Mouse (Mus musculus) kidney, adult 8-10 months (tissue): Measurements from ENCODE around the gene Prg2.

Source experiments
- DNase-seq, 2 experiments: peaks; one replicate each; pipeline ENCODE4 v3.0.0; 2022

Gene Prg2

DNA sequence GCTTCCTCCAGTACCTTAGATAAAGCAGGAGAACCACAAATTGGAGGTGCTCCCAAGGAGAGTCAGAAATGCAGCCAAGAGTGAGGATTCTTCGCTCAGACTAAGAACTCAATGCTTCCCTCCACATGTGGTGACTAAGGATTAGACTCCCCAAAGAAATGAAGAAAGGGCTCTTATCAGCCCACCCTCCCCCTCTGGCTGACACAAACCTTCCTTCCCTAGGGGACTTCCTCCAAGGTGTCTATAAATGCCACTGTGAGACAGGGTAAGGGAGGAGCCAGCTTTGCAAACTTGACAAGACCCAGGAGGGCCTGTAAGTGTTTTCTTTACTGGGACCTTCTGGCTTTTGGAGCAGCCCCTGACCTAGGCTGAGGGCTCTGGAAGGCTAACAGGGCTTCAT lies at the start of gene Prg2:
Prg2 (plus strand) TSS at position 274 of the 400 bp plus-strand sequence.
- DNase-seq: no peak

DNA sequence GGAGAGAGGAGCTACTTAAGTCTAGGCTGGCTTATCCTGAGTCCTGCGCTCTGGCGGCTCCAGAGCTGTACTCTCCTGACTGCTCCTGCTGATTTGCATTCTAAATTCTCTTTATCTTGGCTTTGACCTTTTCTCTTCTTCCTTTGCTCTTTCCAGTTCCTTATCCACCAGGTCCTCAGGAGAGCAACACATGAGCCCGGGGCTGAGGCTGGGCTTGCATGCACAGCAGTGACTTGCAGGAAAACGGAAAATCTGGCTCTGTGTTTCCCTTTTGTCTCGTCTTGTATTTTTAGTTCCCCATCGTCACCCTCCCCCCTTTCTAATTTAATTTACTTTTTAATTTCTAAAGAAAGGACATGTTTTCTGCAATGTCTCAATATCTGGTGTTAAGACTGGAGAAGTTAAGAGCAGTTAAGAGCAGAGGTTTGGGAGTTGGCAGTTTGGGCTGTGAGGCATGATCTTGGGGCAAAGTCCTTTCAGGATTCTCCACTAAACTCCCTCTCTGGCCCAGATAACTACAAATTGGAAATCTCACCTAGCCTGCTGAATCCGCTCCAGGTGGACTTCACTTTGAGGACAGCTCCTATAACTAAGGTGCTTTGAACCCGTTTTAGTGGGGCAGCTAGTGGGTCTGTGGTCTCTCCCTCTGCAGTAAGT lies 46.1 kb upstream of the Prg2 start:
- DNase-seq: peak; percentile 34 to 45

DNA sequence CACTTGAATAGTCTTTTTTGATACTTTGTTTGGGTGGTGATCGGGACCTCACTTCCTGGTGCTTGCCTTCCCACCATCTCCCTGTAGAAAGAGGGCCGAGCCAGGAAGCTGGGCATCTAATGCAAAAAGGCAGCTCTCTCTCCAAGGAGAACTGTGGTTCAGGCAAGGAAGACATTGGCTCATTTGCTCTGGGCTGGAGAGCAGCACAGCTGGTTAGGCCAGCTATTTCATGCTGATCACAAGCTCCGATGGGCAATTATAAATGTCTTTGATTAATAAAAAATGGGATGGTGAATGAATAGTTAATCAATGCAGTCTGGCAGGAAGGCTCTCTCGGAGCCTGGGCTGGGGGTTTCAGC lies 45.6 kb upstream of the Prg2 start:
- DNase-seq: no peak

DNA sequence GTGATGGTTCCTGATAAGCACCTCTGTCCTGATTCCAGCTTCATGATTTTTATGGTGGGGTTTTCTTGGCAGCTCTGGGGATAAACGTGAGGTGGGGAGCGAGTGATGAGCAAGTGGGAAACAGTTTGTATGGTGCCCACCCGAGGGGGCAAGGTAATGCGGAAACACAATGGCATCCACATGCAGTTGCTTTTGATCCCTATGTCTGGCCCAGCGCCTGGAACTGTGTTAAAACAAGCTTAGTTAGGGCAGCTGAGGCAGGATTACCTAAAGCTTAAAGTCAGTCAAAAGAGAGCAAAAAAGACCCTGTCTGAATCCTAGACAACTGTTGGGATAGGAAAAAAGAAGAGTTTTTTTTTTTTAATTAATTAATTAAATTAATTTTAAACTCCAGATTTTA lies 45.2 kb upstream of the Prg2 start:
- DNase-seq: no peak

DNA sequence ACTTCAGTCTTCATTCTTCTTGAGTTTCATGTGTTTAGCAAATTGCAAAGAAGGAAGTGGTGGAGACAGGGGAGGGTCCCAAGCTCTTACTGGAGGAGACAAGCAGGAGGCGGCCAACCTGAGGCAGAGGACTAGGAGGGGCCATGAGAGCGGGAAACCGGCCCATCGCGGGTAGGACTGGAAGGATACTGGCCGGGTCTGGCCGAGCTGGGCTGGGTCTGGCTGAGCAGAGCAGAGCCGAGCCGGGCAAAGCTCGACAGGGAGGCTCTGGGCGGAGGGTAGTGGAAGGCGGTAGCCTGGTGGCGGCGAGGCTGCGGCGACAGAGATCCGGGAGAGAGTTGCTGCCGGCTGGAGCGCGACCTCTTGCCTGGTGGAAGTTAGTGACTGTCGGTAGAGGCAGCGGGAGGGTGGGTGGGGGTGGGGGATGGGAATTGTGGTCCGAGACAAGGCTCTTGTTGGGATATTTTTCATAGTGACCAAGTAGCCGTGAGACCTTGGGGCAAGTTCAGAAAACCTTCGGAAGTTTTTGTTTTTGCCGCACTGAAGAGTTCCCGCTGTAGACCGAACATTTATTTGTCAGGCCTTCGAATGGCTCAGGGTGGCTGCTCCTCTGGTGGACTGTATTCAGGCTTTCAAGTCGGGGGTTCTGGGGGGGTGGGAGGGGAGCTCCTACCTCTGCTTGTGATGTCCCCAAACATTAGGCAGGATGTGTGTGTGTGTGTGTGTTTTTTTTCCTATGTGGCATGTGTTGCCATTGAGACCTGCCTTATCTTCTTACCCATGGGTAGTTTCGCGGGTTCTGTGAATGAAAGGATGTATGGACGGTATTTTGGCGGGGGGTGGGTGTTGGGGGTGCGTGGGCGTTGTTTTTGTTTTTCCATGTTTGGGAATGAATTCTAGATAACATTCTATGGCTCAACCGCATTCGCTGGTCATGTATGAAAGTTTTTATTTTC lies 43.5 kb upstream of the Prg2 start, which contains the start of gene Slc43a3:
Slc43a3 (plus strand) TSS at position 106 of the 956 bp plus-strand sequence.
- DNase-seq: peak; percentile 78

DNA sequence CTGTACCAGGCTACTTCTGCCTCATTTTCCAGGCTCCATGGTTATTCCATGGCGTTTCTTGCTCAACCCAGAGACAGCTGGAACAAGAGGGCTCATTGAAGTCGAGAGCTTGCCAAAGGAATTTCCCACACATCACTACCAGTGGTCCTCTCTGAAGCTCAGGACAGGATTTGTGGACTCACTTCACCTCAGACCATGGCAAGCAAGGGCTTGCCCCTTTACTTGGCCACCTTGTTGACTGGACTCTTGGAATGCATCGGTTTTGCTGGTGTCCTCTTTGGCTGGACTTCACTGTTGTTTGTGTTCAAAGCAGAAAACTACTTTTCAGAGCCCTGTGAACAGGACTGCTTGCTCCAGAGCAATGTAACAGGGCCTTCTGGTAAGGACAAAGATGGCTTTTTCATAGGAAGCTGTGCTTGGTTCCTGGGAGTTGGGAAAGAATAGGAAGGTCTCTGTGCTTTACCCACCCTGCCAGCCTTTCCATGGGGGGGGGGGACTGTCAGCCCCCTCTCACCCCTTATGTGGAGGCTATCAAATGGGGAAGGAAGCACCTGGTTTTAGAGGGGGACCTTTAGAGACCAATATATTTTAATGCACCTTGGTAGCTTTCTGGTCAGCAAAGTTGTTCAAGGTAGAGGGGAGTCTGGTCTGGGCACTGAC lies 42.6 kb upstream of the Prg2 start:
- no peak for DNase-seq

DNA sequence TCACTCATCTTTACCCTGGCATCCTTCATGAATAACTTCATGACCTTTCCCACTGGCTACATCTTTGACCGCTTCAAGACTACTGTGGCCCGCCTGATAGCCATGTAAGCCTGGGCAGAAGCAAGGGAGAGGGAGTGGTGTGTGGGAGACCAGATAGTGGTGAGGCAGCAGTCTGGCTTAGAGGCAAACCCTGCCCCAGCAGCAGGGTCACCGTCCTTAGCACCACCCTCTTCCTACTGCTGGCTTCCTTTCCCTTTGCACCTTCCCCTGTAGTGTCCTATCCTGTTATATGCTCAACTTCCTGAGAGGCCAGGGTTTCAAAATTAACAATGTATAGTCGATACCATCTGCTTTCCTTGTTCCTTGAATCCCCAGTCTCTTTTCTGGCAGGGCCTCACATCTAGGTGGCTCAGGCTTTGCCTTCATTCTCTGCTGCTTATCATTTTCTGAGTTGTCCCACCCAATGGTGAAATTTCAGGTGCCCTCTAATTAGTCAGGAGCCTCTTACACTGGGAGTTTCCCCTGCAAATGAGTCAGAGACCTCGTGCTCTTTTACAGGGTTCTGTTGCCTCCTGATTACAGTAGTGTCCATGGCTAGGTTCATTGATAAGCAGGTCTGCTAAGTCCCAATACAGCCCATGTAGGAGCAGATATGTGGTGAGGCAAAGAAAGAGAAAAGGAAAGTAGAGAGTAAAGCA lies 41.9 kb upstream of the Prg2 start:
- DNase-seq: no peak

DNA sequence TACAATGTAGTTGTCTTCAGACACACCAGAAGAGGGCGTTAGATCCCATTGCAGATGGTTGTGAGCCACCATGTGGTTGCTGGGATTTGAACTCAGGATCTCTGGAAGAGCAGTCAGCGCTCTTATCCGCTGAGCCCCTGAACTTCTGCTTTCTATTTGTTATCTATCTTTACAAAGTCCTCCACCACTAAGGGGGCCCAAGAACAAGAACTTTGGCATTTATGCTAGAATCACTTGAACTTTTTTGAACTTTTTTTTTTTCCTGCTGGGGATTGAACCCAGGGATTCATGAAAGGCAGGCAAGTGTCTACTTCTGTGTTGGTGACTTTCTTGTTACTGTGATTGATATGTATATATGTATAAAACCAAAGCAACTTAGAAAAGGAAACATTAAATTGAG lies 41.0 kb upstream of the Prg2 start:
- no peak for DNase-seq

DNA sequence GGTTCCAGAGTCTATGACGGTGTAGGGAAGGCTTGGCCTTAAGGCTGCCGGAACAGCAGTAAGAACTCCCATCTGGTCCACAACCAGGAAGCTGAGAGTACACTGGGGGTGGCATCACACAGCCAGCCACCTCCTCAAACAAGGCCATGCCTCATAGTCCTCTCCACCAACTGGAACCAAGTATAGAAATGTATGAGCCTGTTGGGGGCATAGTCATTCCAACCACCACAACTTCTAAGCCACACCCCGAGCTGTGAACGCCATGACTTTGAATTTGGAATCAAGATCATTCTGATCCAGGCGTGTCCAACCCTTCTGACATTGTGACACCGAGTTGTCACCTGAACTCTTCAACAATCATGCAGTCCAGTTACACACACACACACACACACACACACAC lies 40.5 kb upstream of the Prg2 start:
- no peak for DNase-seq

DNA sequence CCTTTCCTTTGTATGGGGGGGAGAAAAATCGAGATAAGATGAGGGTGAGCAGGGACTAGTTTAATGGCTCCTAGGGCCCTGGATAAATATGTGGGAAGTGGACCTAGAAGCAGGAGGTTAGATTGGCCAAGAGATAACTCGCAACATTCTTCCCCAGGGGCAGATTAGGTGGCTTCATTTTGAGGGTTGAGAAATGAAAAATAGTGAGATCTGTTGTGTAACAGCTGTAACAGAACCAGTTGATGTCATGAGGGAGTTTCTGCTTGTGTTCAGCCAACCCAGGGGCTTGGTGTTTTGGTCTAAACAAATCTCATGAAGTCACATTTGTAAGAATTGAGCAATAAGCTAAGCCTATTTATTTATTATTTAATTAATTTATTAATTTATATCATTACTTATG lies 38.9 kb upstream of the Prg2 start:
- DNase-seq: no peak

DNA sequence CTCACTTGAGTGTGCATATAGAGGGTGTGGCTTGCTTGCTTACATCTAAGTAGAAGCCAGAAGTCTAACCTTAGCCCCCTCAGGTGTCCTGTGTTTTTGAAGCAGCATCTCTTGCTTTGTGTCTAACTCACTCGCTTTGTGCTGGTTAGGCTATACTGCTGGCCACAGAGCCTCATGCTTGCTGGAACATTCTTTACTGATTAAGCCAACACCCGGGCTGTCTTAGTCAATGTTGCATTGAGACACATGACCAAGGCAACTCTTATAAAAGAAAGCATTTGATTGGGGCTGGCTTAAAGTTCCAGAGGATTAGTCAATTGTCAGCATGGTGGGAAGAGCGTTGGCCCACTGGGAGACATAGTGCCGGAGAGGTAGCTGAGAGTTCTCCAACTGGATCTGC lies 38.5 kb upstream of the Prg2 start:
- DNase-seq: no peak

DNA sequence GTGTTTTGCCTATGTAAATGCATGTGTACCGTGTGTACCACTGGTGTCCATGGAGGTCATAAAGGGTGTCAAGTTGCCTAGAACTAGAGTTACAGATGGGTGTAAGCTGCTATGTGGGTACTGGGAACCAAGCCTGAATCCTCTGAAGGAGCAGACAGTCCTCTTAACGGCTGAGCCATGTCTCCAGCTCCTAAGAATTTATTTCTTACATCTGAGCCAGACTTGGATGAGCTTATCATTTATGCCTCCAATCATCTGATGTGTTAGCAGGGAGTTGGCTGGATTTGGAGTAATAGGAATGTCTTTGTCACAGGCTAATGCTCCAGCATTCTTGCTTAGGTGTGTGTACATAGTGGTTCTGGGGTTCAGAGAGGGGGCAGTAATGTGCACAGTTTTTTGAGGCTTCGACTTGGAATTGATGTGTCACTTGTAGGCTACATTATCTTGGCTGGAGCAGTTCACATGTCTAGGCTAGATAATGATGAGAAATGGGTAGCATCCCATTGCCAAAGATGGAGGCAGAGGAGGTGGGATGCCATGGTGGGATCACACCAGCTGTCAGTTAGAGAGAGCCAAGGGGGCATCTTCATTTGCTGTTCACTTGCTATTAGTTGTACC lies 33.0 kb upstream of the Prg2 start:
- no peak for DNase-seq

DNA sequence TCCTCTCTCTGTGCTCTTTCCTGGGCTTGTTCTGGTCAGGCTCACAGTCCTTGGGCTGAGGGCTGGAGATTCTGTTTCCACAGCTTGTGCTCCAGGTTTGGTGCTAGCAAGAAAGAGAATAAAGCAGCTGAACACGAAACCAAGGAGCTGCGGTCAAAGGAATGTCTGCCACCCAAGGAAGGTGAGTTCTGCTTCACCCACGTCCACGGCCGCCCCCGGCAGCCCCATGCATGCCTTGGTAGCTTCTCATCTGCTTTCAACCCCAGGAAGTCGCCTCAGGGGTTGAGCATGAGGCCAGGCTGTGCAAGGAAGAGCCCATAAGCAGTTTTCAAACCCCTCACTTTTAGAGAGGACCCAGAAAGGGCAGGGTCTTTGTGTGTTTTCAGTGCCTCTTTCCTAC lies 32.0 kb upstream of the Prg2 start:
- DNase-seq: no peak

DNA sequence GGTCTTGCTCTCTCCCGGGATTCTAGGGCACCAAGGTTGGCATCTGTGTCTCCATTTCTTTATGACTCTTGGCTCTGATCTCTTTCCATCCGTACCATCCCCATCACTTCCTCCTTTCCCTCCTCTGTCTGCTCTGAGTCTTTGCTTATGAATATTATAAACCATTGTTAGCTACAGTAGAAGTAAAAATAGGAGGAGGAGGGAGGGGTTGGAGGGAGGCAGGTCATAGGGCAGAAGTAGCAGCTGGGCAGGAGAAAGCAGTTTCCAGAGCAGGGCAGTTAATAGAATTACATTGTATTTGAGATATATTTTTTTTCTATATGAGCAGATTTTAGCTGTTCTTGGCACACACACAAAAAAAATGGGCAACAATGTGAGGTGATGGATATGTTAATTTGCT lies 31.5 kb upstream of the Prg2 start:
- no peak for DNase-seq

DNA sequence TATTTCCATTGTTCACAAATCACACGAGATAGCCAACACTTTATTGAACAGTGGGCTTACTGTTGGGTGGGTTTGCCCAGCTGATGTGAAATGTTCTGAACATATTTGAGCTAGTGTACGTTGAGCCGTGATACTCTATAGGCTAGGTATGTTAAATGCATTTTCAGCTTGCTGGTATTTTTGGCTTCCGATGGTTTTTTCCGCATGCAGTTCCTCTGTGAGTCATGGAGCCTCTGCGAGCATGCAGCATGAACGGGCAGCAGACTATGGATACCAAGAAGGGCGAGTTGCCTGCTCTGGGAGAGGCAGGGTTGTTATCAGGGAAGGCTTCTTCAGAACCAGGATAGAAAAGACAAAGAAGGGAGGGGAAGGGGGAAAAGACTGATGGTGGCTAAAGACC lies 29.2 kb upstream of the Prg2 start:
- DNase-seq: no peak

DNA sequence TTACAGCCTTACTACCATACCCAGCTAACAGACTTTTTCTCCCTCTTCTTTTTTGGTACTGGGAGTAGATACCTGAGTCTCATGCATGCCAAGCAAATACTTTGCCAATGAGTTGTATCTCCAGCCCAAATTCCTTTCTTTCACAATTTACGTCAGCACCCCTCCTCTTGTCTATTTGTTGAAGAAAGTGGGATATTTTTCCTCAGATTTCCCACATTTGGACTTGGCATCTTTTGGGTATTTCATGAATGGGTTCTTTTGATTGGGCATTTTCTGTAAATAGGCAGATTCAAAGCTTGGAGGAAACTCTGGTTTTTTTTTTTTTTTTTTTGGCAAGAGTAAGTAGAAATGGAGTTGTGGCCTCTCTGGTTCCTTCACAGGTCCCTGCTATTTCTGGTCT lies 28.0 kb upstream of the Prg2 start:
- no peak for DNase-seq

DNA sequence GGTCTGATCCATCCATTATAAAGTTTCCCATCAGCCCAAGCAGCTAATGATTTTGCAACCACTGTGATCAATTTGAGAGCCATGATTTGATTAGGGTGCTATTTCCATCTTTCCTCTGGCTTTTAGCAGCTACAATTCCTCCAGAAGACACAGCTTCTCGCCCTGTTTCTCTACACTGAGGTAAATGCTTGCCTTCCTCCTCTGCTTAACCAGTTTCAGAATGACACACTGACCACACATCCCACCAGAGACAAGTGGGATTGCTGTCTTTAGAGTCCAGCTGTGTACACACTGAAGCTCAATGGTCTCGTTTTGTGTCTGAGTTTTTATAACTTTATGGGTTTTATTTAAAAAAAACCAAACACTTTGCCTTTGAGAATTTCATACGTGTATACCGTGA lies 27.6 kb upstream of the Prg2 start:
- no peak for DNase-seq

DNA sequence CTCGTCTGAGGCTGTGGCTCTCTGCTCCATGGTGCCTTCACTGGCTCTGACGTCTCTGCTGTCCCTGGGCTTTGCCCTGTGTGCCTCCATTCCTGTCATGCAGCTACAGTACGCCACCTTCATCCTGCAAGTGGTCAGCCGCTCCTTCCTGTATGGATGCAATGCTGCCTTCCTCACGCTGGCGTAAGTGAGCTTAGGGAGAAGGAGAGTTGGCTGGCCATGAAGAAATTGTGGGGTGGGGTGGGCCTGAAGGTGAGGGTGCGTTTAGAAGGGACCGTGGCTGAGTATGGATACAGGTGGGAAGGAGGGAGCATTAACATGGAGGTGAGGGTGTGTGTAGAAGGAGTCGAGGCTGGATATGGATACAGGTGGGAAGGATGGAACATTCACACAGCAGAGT lies 24.8 kb upstream of the Prg2 start:
- DNase-seq: no peak

DNA sequence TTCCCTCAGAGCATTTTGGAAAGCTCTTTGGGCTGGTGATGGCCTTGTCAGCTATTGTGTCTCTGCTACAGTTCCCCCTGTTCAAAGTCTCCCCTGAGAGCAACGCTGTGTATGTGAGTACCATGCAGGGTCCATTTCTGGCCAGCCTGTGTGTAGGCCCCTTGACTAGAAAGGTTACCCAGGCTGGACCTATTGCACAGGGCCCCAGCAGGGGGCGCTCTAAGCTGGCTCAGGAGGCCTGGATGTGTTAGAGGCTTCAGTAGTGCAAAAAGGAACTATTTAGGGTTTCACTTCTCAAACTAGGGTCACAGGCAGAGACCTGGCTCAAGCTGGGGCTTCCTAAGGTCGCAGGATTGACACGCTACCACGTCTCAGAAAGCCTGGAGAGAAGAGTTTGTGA lies 24.0 kb upstream of the Prg2 start:
- DNase-seq: peak; percentile 18 to 46

DNA sequence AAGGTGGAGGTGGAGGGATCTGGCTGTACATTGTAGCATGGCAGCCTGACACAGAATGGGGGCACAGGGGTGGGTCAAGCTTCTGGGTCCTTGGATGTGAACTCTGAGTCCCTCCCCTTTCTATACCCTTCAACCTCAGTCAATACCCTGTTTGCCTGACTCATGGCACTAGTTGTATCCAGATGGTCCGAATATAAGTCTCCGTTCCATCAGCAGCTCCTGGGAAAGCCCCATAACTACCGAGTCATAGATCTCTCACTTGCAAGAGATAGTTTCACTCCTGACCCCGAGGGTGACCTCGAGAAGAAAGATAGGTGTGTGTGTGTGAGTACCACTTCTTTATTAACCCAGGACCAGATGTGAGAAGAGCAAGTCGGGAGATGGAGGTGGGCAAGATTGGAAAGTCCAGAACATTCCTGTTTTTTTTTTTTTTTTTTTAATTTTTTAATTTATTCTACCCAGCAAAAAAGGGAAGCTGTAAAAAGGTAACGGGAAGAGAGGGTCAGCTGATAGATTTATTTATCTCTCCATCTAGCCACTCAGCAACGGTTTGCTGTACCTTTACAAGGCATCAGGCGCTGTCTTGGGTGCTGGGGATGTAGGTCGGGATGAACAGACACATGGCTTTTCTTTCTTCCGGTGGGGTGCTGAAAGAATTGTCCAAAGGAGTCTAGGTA lies 21.5 kb upstream of the Prg2 start:
- no peak for DNase-seq

DNA sequence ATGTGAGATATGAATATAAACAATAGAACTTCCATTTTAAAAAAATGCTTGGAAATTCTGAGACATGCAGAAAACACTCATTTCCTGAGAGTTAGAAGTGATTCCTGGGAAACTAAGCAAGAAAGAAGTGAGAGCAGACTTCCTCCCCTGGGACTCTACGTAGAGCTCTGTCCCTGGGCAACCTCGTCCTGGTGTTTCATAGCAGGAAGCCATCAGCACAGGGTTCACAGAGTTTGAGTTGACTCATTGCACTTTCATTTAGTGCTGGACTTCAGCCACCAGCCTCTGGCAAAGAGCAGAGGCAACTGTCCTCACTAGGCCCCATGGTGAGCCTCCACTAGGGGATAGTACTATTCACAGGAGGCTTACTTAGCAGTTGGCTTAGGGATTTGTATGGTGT lies 19.0 kb upstream of the Prg2 start:
- DNase-seq: peak; percentile 63 to 73

DNA sequence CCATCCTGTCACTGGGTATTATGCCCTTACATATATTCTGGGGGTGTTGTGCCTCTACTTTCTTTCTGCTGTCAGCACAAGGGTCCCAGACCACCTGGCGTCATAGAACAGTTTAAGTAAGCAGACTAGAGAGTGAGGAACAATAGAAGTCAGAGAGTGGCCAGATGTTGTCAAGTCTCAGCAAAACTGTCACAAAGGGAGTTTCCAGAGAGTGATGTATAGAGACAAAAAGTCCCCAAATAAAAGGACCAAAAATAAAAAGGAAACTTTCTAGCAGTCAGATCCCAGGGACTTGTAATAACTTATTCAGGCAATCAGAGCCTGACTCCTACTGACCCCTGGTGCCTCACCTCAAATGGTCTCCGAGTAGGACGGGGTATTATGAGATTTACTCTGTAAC lies 18.4 kb upstream of the Prg2 start:
- no peak for DNase-seq
